Mouse (Mus musculus) cerebellum, postnatal 25 days (tissue): ENCODE measurements at regions not wholly inside any gene's neighbourhood (a gene's known extent, or its start where the extent isn't known, plus 50 kb on each side); places are given as distances from the start of the nearest gene placed in this dataset.

Experiments used
- DNase-seq, 2 experiments: peaks; one replicate each; pipeline ENCODE4 v3.0.0; 2021; ENCODE audit warnings: mixed read lengths in 2 of 2

DNA sequence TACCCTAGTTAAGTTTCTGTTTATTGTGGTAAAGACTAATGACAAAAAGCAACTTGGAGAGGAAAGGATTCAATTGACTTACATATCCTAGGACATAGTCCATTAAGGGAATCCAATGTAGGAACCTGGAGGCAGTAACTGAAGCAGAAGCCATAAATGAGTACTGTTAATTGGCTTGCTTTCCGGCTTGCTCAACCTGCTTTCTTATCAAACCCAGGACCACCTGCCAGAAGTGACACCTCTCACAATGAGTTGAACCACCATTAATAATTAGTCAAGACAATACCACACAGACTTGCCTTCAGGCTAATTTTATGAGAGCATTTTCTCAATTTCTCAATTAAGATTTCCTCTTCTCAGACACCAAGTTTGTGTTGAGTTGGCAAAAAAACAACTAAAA is 148.8 kb downstream of the Ccser2 start:
- no peak for DNase-seq

DNA sequence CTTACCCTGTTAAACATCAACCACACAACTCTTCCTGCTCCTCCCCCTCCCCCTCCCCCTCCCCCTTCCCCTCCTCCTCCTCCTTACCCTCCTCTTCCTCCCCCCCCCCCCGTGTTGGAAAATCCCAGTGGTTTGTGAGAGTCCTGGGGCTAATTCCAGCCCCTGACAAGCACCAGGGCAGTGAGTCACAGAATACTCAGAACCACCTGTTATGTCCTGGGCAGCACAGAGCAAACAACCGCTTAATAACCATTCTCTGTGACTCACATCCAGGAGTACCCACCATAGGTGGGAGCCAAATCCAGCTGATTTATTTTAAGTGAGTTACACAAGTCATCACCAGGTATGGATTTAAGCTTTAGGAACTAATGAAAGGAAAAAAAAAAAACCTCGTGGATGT is 166.2 kb downstream of the Ccser2 start:
- DNase-seq = no peak

DNA sequence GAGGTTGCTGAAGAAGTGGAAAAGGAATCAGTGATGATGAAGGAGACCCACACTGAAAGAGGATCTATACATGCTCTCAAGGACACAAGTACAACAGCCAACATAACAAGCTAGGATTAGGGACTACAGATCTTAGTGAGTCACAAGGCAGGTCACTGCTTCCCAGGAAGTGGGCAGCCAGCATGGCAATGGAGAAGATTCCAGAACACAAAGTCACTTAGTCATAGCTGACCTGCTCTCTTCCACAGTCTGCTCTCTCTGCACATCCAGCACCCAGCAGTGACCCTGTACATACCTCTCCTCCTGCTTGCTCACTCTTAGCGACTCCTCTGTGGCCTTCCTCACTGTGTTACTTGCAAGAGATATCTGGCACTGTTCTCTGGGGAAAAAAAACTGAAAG is 168.8 kb downstream of the Ccser2 start:
- DNase-seq = no peak

DNA sequence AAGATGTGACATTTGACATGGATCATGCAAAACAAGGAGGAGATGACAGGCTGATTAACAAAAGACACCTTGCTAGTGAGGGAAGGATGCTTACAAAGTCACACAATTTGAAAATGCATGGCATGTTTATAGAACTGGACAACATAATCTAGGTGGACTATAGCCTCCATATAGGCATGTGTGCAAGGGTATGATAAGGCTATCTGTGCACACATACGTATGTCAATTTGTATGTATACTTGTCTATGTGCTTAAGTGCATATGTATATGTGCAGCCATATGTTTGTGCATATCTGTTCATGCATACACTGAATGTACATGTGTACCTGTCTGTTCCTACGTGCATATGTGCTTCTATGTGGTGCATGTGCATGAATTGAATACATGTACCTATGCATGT is 186.7 kb downstream of the Ccser2 start:
- DNase-seq = no peak

DNA sequence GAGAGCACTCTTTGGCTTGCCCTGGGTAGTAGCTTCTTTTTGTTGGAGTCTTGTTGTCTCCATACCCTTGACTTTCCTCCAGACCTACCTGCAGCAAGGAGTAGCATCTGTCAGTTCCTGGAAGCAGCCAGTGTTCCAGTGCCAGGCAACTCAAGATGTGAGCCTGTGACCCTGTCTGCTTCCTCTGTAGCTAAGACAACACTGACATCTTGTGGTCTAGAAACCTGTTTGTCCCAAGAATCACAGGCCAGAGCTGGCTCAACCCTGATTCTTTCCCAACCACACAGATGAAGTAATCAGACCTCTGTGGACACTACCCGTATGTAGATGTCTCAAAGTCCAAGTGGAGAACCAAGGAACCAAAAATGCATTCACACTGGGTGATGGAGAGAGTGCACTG is 189.6 kb downstream of the Ccser2 start:
- DNase-seq = peak; percentile 17 to 24

DNA sequence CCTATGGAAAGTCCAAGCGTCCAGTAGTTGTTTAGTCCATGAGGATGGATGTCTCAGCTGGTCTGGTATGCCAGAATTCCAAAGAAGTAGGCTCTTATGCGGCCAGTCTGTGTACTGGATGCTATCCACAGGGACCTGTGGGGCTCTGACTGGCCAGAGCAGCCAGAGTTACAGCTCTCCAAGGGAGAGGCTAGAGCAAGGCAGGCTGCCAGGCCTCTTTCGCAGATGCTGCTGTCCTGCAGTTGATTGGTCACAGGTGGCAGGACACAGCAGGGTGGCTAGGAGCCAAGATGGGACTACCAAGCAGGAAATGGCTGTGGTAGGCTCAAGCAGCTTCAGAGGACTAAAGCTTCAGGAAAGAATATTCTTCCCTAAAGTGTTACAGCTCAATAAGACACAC is 194.2 kb downstream of the Ccser2 start:
- DNase-seq = peak; percentile 14 to 48

DNA sequence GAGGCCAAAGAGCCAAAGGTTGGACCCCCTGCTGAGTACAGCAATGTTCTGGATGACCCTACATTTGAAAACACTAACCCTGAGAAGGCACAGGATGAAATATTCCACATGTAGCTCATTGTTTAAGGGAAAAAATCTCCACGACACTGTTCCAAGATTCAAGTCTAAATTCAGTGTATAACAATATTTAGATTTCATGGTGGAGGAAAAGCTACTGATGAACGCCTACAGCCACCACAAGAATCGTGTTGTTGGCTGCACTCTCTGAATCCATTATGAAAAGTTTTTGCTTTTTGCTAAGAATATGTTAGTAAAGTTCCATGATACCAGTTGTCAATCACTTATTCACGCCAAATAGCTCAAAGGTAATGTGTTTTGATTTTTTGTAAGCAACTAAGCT is 204.2 kb downstream of the Ccser2 start:
- DNase-seq = no peak

DNA sequence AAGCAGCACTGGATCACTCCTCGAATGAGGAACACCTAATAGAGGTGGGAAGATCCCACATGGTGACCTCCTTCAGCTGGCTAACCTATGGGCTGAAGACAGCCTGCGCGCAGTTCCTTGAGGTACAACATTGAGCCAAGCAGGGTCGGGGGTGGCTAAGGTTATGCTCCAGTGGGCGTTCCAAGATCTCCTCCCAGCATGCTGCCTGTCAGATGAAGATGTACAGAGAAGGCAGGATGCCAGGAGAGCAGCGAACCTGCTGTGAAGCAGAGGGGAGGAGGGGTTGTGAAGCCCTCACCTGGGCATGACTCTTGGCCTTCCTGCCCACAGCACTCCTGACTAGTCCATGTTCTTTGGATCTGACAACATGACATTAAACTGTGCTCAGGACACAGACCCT is 212.5 kb downstream of the Ccser2 start:
- peak in 1 of 2 experiments; percentile 4 for DNase-seq

DNA sequence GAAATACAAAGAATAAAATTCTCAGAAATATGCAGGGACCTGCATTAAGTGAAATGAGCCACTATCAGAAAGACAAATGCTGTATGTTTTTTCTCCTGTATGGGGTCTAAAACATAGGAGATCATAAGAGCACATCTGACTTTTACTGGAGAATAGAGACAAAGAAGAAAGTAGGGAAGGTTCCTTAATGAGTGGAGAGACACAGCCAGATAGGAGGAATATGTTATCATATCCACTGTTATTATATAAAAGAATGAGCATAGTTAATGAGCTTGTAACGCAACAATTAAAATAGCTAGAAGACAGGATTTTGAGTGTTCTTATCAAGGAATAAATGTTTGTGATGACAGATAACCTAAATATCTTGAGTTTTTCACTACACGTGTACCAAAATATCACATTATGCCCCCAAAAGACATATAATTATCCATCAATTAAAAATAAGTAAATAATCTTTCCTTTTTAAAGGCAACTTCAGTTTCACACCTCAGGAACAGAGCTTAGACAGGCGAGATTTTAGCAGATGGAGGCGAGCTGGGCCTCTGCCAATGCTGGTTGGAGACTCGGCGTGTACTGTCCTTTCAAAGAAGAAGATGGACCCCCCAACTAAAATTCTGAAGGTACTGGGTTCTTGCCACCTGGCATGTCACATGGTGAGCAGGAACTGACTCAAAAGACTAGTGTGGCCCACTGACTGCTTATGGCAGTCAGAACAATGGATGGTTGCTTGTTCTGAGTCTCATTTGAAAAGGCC is 220.3 kb downstream of the Ccser2 start:
- DNase-seq = peak; percentile 64 to 76

DNA sequence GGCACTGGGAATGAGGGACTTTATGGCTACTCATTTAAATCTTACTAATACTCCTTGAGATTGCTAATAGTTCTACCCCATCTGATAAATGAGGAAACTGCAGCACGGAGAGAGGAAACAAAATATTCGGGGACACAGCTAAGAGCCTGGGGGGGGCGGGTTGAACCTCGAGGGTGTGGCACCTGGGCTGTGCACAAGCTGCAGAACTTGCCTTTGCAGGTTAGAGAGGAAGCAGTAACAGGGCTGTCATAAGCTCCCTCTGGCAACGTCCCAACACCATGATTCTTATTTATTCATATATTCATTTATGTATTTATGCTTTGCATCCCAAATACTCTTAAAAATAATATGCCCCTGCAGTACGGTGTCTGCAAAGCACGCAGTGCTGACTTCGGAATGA is 237.5 kb downstream of the Ccser2 start:
- no peak for DNase-seq

DNA sequence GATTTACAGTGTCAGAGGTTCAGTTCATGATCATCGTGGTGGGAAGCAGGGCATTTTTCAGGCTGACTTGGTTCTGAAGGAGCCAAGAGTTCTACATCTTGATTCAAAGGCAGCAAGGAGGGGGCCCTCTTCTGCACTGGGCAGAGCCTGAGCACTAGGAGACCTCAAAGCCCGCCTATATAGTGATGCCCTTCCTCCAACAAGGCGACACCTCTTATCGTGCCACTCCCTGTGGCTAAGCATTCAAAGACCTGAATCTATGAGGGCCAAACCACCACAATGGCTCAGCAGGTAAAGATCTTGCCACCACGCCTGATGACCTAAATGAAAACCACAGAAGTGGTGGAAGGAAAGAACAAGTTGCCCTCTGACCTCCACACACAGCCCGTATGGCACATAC is 242.5 kb downstream of the Ccser2 start:
- DNase-seq = no peak

DNA sequence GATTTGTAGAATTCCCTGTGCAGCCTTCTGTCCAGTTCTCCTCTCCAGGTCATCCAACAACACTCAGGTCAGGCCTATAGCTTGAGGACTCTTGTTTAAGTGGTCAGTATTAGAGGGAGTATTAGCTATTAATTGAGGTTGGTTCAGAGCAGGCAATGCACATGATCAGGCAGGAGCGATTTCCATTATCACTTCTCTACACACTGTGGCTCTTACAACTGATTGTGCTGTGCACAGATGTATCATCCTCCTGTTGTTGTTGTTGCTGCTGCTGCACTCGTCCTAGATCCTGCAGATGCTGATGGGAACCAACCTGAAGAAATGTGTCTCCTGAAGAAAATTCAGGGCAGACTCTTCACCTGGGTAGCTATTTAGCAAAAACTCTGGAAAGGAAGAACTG is 252.9 kb downstream of the Ccser2 start:
- no peak for DNase-seq

DNA sequence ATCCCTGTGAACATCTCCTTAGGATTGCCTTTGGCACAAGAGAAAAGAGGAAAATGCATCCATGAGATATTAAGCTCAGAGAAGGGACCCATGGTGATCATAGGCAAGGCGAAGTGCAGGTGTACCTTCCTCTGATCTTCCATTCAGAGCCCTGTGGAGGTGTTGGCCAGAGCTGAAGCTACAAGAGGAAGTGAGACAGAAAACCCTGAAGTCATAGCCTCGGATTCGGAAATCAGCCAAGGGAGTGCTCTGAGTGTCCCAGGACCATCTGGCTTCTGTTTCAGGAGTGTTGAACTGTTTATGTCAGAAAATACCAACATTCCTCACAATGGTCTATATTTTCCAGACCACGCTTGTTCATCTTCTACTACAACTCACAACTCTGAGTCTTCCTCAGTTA is 271.6 kb downstream of the Ccser2 start:
- peak; percentile 22 to 47 for DNase-seq

DNA sequence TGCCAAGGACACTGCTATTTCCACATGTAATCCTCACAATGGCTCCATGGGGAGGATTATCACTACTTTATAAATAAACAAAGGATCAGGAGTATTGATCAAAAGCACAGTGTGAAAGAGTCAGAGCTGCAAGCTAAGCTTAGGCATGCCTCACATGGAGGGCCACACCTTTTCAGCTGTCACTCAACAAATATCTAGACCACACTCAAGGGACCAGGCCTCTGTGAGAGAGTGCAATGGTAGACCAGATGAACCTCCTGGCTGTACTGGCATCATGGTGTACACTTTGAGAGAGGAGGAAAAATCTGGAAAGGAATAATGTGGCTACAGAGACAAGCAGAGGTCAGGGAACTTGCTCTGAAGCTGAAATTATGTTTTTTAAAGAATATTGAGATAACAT is 276.6 kb downstream of the Ccser2 start:
- no peak for DNase-seq

DNA sequence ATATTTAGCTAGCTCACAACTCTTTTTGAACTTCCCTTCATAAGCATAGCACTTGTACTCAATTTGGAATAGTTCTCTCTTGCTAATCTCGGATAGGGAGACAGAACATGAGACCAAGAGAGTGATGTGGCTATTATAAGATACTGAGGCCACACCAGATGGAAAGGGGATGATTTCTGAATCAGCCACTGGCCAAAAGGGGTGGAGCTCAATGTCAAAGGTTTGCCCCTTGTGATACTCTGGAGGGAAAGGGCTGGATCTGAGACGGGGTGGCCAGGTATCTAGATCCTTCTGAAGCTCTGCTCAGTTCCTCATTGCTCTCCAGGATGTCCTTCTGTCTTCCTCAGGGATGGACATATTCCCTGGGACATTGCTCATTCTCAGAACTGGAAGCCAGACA is 277.6 kb downstream of the Ccser2 start:
- no peak for DNase-seq

DNA sequence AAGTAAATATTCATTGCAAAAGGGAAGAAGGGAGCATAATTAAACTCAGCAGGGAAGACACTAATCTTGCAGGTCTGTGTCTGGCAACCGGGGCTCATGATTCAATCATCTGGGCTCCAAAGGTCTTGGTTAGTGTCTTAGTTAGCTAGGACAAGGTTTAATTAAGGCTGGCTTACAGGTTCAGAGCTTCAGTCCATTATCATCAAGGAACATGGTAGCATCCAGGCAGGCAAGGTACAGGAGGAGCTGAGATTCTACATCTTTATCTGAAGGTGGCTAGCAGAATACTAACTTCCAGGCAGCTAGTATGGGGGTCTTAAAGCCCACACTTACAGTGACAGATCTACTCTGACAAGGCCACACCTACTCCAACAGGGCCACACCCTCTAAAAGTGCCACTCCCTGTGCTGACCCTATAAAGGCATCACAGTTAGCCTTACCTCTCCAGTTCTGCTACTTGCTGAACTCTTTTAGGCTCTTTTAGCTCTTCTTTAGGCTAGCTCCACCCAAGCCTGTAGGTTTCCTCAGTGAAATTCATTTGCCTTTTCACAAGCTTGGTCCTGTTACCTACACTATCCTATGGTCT is 309.8 kb downstream of the Ccser2 start:
- DNase-seq = no peak

DNA sequence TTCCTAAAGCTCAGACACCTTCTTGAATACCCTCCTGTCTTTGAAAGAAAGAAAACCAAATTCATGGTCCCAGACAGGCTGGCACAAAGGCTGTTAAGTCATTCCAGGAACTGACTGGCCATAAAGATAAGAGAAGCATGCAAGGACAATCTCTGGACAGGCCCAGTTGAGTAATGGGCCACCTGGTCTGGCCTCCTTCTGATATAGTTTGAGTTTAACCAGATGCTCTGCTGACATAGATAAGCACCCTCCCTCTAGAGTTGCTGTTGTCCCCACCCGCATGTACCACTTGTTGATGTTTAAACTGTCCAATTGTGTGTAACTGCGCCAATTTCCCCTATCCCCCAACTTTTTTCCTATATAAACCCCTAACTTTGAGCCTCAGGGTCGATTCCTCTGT is 310.4 kb downstream of the Ccser2 start:
- DNase-seq = no peak

DNA sequence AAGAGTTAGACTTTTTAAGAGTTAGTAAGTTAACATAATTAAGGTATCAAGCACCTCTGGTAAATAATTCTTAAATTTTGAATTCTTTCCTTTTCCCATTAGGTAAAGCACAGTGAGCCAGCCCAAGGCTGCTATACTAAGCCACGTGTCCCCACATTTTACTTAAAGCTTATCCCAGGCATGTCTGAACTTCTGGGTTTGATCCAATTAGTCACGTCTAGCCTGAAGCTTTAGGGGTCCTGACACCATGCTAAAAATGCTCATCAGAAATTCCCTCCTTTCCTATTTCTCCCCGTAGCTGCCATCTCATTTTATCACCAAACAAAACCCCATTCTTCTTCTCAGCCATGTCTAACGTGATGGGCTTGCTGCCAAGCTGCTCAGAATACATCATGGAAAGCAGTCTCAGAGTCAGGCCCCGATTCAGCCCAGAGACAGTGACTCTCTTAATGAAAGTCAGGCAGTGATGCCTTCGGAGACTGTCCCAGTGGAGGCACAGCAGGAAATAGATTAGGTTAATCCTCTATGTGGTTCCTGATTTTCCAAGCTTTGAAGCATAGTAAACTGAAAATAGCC is 315.5 kb downstream of the Ccser2 start:
- peak; percentile 15 to 49 for DNase-seq

DNA sequence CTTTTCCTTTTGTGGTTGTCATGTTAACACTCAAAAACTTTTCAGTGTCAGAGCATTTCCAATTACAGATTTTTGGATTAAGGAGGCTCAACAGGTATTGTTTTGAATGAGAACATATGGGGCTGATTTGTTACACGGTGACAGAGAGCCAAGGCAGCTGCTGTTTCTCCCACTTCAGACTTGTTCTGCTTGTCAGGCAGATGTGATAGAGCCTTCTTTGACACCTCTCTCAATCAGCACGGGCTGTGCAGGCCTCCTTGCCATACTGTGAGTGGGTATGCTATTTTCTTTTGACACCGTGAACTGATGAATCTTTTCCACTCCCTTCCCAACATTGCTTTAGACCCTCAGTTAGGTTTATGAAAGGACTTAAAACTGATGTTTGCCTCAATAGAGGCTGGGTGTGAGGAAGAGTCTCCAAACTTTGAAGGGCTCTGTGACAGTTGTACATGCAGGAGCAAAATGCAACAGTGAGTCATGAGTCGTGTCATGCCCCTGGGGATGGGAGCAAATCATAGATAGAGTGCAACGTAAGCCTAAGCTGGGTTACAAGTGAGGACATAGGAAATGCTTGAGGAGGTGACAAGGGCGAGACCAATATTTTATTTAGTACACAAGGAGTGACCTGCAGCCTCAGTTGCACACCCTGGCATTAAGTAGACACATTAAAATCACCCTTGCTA is 317.4 kb downstream of the Ccser2 start:
- DNase-seq = no peak

DNA sequence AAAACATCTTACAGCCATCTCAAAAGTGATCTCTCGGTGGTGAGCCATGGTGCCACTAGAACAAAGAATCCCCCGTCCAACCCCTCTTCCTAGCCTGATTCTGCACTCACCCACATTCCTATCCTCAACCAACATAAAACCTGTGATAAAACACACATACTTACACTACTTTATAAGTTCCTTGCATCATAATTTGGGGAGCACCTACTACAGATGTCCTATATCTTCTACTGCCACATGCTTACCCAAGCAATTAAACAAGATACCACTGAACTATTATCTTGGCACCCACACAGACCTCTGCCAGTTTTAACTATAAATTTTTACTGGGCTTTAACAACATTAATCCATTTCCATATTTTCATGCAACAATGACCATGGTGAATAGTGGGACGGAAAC is 321.9 kb downstream of the Ccser2 start:
- DNase-seq = no peak

DNA sequence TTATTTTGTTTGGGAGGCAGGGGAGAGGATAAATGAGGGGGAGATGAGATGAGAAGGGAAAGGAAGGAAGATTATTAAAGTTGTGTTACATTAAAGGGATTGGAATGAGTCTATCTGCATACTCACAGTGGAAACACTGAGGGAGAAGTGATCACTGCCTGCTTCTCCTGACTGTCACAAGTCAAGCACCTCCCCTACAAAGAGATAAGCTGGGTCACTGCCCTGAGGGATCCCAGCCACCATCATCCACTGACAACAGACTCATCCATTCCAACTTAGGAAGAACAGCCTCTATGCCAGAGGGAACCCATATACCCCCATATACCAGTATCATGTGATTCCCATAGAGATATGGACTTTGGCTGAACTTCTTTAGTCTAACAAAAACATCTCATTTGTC is 322.3 kb downstream of the Ccser2 start:
- DNase-seq = no peak

DNA sequence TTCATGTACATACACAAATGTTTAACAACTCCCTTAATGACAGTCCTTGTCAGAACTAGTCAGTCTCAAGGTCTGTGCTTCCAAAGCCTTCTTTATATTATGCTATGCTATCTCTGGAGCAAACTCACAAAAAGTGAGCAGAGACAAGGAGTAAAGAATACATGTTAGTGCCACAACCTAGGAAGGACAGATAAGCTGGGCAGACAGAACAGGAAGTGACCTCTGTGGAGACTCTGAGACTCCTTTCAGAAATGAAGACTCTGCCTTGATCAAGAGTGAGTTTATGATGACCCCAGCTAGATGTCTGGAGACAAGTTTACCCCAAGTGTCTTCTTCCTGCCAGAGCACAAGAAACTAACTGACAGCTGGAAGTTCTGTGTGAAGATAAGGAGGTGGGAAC is 343.8 kb downstream of the Ccser2 start:
- no peak for DNase-seq

DNA sequence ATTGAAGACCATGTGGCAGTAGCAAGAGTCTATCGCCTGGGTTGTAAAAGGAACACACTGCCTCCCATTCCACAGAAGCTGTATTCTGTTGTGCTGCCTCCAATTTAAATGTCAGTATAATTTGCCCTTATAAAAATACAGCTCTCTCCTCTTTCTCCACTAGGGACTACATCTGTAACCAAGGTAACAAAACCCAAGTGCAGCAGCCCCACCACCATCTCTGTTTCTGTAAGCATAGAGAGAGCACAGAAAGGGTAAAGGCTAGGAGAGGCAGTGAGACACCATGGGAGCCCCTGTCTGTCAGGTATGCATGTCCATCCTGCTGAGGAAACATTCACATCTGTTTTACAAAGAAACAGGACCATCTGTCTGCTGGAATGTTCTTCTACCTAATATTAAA is 344.4 kb downstream of the Ccser2 start:
- no peak for DNase-seq

DNA sequence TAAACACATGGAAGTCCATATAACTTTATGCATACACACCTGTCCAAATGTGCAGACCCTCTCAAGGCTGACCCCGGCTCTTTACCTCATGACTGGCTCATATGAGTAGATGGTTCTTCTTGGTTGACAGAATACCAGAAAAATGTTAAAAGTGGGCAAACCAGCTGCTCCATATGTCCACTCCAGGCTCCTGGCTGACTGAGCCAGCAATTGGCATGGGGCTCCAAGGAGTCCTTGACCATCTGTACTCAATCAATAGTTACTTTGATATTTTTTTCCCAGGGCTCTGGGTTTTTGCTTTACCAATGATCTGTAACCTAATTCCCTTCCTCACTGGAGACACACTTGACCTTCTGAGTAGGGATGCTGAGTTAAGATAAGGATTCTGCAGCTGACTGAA is 345.5 kb downstream of the Ccser2 start:
- peak in 1 of 2 experiments; percentile 2 for DNase-seq
